Mouse (Mus musculus) neutrophil, adult 5-6 weeks (primary cell): ENCODE results near the gene Npat. TPM values are rescaled to one million over a fixed set of nuclear protein-coding genes. Genes with fewer than 3 reads are reported as not detected.

Experiments
- ATAC-seq: fragments of 151-379, 151-347 bp; 2 replicates; pipeline ENCODE4 v1.8.0; 2017; ENCODE audit warnings: mild to moderate bottlenecking, moderate TSS enrichment; ENCODE audit not compliant: insufficient number of reproducible peaks, poor library complexity, low FRiP score, severe bottlenecking; ENCODE audit errors: extremely low read depth
- total RNA-seq: library from RNA; stranded (forward); fragments of 200-1000 nt; gene quantifications from 2 replicates; pipeline ENCODE4 v1.2.3, GENCODE M21; 2017

Gene Npat
- total RNA-seq, 1 experiment from 2014 or later = 14.0 TPM

- no peak for ATAC-seq
These were observed 71.0 kb downstream of the Npat start for GRCm38 (mm10) chr9:53607816-53608215.

DNA sequence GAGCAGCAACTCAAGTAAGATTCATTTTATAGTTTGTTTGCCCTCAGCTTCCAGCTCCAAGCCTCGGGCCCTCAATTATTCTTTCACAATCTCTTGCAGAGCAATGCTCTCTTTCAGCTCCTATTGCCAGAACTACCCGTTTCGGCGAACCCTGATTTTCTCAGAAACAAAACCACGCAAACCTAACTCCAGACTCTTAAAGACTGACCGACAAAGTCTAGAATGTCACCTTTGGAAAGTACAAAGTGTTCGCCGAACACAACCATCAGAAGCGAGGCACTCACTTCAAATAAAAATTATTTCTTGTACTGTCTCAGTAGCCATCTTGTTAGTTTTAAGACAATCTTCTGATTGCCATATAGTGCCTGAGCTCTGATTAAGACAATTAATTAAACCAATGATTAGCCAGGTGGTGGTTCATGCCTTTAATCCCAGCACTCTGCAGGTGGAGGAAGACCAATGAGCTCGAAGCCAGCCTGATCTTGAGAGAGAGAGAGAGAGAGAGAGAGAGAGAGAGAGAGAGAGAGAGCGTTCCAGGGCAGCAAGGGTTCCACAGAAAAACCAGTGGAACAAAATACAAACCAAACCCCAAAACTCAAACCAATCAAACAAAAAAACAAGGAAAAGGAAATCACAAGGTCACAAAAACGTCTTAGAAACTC is 72.6 kb downstream of the Npat start:
- no peak for ATAC-seq

DNA sequence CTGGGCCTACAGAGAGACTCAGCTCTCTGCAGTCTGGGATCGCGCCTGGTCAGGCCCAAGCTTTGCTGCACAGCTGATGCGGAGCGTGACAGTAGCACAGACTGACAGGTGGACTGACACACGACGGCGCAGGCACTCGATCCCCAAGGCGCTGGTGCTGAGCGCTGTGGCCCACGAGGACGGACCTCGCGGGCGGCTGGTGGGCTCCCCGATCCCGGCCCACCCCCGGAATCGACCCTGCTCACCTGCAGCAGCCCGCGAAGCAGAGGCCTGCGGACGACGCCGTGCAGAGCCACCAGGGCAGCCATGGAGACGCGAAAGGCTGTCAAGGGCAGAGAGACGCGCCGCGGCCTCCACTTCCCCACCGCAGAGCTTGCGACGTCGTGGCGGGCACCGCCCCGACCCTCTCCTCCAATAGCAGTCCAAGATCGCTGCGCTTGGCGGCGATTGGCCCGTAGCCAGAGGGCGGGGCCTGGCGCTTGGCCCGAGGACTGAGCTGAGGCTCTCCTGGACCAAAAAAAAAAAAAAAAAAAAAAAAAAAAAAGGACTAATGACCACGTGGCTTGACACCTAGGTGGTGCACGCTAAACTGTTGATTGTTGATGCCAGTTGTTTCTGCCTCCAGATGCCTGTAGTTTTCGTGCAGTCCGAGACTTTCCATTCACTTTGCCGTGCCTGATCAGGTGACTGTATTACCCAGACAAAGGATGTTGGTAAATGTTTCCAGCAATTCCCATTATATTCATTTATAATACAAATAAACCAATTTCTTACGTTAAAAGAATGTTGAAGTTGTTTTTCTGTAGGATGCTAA is 73.3 kb downstream of the Npat start, which contains the start of gene Acat1:
Gene Acat1, minus strand, starts transcription at position 415 of the 814 bp plus-strand sequence.
- peak; percentile 98 for ATAC-seq

DNA sequence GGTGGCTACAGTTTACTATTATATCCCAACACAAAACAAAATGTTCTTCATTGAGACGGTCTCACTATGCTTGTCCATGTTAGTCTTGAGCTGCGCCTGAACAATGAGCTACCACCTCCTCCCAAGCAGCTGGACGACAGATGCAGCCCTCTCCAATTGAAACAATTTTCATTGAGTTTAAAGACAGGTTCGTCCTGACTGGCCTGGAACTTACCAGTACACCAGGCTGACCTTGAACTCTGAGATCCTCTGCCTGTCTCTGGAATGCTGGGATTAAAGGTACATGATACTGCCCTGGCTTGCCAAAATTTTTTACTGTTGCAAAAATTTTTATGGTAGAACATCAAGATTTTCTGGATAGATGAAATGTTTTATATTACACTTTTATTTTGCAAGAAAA is 77.4 kb downstream of the Npat start:
- no peak for ATAC-seq

DNA sequence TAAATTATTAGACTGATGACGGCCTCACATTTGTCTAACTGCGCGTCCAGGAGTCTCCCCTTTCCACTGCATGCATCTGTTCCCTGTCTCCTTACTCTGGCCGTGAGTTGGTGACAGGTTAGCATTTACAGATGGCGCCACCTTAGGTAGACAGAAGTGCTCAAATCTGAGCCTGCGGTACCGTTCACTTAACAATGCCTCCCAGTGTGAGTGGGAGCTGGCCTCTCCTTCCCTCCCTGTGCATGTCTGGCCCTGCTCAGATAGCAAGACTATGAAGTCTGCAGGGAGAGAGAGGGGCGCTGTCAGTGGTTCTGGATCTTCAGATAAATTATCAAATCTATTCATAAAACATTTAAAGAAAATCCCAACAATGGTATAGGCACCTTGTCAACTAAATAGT is 78.4 kb downstream of the Npat start:
- ATAC-seq = no peak

Other genes starting within 250 kb of the Npat start
- gene Exph5, start 235.4 kb upstream of the Npat start, total RNA-seq = 0.25 and 0.47 TPM in 2 replicates
- 0.12 and 0.35 TPM in 2 replicates for gene Kdelc2, start 153.0 kb upstream of the Npat start, total RNA-seq
- 0.12 and 0.58 TPM in 2 replicates for gene 4930550C14Rik, start 134.7 kb upstream of the Npat start, total RNA-seq
- 52.5 and 58.7 TPM in 2 replicates for gene Atm, start 307 bp upstream of the Npat start, total RNA-seq
- gene Acat1, start 73.3 kb downstream of the Npat start, total RNA-seq = 29.9 and 34.6 TPM in 2 replicates
- 37.4 and 44.5 TPM in 2 replicates for gene Cul5, start 133.0 kb downstream of the Npat start, total RNA-seq
- gene Rab39, start 169.2 kb downstream of the Npat start, total RNA-seq = 11.3 and 12.8 TPM in 2 replicates
- 0.35 and 2.3 TPM in 2 replicates for gene Slc35f2, start 234.5 kb downstream of the Npat start, total RNA-seq